Mouse (Mus musculus): ENCODE measurements around the gene S100a4.

GRCm38 (mm10) chr3:90614148-90614530, 10.6 kb downstream of the S100a4 start:
- TF ChIP-seq BHLHE40 (IDR thresholded peaks at IDR 0.05; ENCODE audit: low read depth, low read length) (no peak), TCF12 (IDR thresholded peaks at IDR 0.05; ENCODE audit: low read depth, low read length) (no peak), POLR2A (IDR thresholded peaks at IDR 0.05; ENCODE audit: low read depth, low read length) (no peak), CTCF (conservative IDR thresholded peaks at IDR 0.05 in 1 of 2, IDR thresholded peaks at IDR 0.05 in 1 of 2; ENCODE audit: low read depth in 2 of 2, low read length in 2 of 2) (no peak), EP300 (IDR thresholded peaks at IDR 0.05; ENCODE audit: low read length) (no peak), HCFC1 (IDR thresholded peaks at IDR 0.05; ENCODE audit: low read depth, low read length) (no peak), MYC (IDR thresholded peaks at IDR 0.05; ENCODE audit: low read depth, low read length) (no peak)

All from CH12.LX (cell line).